Mouse (Mus musculus) testis, adult 2 months (tissue): ENCODE measurements around the gene Bace1.

Experiments
- CTCF ChIP-seq: fragments of 200-500 bp; IDR thresholded peaks from 2 replicates; pipeline ENCODE4 v1.5.1; 2012; ENCODE audit warnings: low read depth, mild to moderate bottlenecking, inconsistent platforms, low read length, moderate library complexity; ENCODE audit not compliant: control insufficient read depth, insufficient read depth, insufficient replicate concordance
- POLR2A ChIP-seq: fragments of 200-500 bp; IDR thresholded peaks from 2 replicates; pipeline ENCODE4 v1.6.1; 2012; ENCODE audit warnings: low read depth, mild to moderate bottlenecking, inconsistent platforms, low read length, moderate library complexity; ENCODE audit not compliant: control insufficient read depth

GRCm38 (mm10) chr9:45827663-45828290, 10.6 kb upstream of the Bace1 start:
- no peak for TF ChIP-seq POLR2A
- no peak for TF ChIP-seq CTCF
